Mouse (Mus musculus): ENCODE measurements around the gene Ubr3. TPM values are rescaled to one million over a fixed set of nuclear protein-coding genes. Genes with fewer than 3 reads are reported as not detected.
A peak's percentile ranks its signal among the peaks of the same experiment; 100 is the strongest.

Gene Ubr3
- polyA plus RNA-seq, 1 experiment = 38.7 TPM

- Histone ChIP-seq H3K4me3 (ENCODE audit: insufficient read depth, low read length) (no peak overlapping the region), H3K4me1 (ENCODE audit: control insufficient read depth, insufficient read depth, low read length) (no peaks in the 10 kb centered on the region), H3K27ac (ENCODE audit: insufficient read depth, low read depth, low read length) (no peak overlapping the region)
- TF ChIP-seq CTCF (IDR thresholded peaks at IDR 0.05; ENCODE audit: low read depth, low read length) (no peak), POLR2A (IDR thresholded peaks at IDR 0.05; ENCODE audit: borderline replicate concordance, low read depth, low read length) (no peak)
These were observed 109.4 kb downstream of the Ubr3 start for GRCm38 (mm10) chr2:70006492-70006891.

DNA sequence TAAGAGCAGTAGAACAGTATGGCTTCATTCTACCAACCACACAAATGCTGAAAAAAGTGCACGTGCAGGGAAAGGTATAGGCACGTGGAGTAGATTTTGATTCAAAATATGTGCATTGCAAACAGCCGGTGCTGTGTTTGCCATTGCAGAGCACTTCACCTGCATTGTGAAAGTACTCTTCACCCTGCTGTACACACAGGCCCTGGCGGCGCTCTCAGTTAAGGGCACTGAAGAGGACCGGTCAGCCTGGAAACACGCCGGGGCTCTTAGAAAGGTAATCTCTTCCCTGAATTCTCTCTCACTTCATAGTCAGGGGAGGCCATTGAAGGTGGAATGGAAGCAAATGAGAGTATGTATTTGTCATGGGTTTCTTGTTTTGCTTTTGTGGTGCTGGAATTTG, 115.9 kb downstream of the Ubr3 start:
- H3K27ac ChIP-seq (ENCODE audit: insufficient read depth, low read depth, low read length) = no peak overlapping the region
- H3K4me1 ChIP-seq (ENCODE audit: control insufficient read depth, insufficient read depth, low read length) = no peaks in the 10 kb centered on the region
- TF ChIP-seq CTCF (IDR thresholded peaks at IDR 0.05; ENCODE audit: low read depth, low read length) (no peak), POLR2A (IDR thresholded peaks at IDR 0.05; ENCODE audit: borderline replicate concordance, low read depth, low read length) (no peak)
- no peak overlapping the region for H3K4me3 ChIP-seq (ENCODE audit: insufficient read depth, low read length)

DNA sequence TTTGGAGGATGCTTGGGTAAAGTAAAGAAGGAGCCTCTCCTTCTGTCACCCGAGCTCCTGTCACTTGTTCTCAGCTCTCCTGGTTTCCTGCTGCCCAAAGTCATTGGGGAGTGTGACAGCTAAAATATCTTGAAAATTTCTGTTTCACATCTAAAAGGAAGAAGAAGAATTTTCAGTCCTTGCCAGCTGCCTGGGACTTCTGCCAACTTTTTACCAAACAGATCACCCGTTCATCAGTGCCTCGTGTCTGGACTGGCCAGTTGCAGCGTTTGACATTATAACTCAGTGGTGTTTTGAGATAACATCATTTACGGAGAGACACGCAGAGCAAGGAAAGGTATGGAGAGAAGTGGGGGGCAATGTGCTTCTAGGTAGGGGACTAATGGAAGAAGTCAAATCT, 121.2 kb downstream of the Ubr3 start:
- Histone ChIP-seq H3K4me1 (ENCODE audit: control insufficient read depth, insufficient read depth, low read length) (no peaks in the 10 kb centered on the region), H3K4me3 (ENCODE audit: insufficient read depth, low read length) (no peak overlapping the region), H3K27ac (ENCODE audit: insufficient read depth, low read depth, low read length) (no peak overlapping the region)
- no peak for TF ChIP-seq CTCF (IDR thresholded peaks at IDR 0.05; ENCODE audit: low read depth, low read length)
- TF ChIP-seq POLR2A (IDR thresholded peaks at IDR 0.05; ENCODE audit: borderline replicate concordance, low read depth, low read length) = no peak

GRCm38 (mm10) chr2:70024454-70024853, 127.4 kb downstream of the Ubr3 start:
- Histone ChIP-seq H3K4me3 (ENCODE audit: insufficient read depth, low read length) (no peak overlapping the region), H3K4me1 (ENCODE audit: control insufficient read depth, insufficient read depth, low read length) (no peaks in the 10 kb centered on the region), H3K27ac (ENCODE audit: insufficient read depth, low read depth, low read length) (no peak overlapping the region)
- no peak for TF ChIP-seq POLR2A (IDR thresholded peaks at IDR 0.05; ENCODE audit: borderline replicate concordance, low read depth, low read length)

DNA sequence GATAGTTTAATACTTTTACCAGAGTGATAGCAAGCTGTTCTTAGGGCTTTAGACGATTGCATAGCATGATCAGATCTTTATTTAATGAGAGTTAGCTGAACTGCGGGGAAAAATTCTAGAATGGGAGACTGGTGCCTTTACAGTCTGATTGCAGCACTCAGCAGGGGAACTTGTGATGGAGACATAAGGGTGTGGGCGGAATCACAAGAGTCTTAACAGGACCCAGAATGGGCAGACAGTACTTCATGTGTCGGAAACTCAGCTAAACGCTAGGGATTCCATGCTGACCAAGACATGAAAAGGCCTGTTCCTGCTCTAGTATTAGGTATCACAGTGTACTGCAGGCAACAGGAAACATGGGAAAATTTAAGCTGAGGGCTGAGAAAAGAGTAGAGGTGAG, 128.7 kb downstream of the Ubr3 start:
- TF ChIP-seq CTCF (IDR thresholded peaks at IDR 0.05; ENCODE audit: low read depth, low read length) (no peak), POLR2A (IDR thresholded peaks at IDR 0.05; ENCODE audit: borderline replicate concordance, low read depth, low read length) (no peak)
- H3K27ac ChIP-seq (ENCODE audit: insufficient read depth, low read depth, low read length) = no peak overlapping the region
- H3K4me1 ChIP-seq (ENCODE audit: control insufficient read depth, insufficient read depth, low read length) = no peaks in the 10 kb centered on the region
- no peak overlapping the region for H3K4me3 ChIP-seq (ENCODE audit: insufficient read depth, low read length)

DNA sequence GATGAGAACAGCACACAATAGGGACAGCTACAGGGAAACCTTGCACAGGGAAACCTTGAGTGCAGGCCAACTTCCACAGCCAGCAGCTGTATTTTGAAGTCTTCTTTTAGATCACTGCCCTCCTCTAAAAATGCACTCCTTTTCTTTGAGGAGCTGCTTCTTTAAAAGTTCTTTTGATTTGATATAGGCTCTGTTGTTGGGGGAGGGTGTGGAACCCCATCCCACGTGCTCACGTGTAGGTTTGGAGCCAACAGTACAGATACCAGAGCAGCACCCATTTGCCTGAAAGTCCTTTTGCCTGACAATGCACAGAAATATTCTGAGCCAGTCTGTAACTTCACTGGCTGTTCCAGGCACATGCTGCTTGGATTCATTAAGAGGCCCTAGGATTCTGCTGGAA, 134.4 kb downstream of the Ubr3 start:
- no peak for TF ChIP-seq CTCF (IDR thresholded peaks at IDR 0.05; ENCODE audit: low read depth, low read length)
- TF ChIP-seq POLR2A (IDR thresholded peaks at IDR 0.05; ENCODE audit: borderline replicate concordance, low read depth, low read length) = no peak
- H3K27ac ChIP-seq (ENCODE audit: insufficient read depth, low read depth, low read length) = no peak overlapping the region
- H3K4me3 ChIP-seq (ENCODE audit: insufficient read depth, low read length) = no peak overlapping the region
- no peaks in the 10 kb centered on the region for H3K4me1 ChIP-seq (ENCODE audit: control insufficient read depth, insufficient read depth, low read length)

DNA sequence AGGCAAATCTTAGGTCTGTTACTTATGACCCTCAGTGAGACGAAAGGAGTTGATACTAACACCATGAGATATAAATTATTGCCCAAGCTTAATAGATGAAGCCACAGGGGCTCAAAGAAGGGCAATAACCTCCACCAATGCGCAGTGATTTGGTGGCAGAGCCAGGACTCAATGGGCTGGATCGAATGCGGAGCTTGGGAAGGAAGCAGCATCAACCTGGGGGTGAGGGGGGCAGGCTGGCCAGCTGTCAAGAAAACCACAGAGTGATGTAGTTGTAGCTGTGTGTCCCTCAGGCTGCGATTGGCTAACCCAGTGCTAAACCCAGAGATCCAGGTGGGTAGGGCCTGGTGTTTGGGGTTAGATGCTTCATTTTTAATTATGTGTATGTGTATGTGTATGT, 137.8 kb downstream of the Ubr3 start:
- Histone ChIP-seq H3K4me1 (ENCODE audit: control insufficient read depth, insufficient read depth, low read length) (no peaks in the 10 kb centered on the region), H3K4me3 (ENCODE audit: insufficient read depth, low read length) (no peak overlapping the region), H3K27ac (ENCODE audit: insufficient read depth, low read depth, low read length) (no peak overlapping the region)
- TF ChIP-seq POLR2A (IDR thresholded peaks at IDR 0.05; ENCODE audit: borderline replicate concordance, low read depth, low read length) (no peak), CTCF (IDR thresholded peaks at IDR 0.05; ENCODE audit: low read depth, low read length) (no peak)

DNA sequence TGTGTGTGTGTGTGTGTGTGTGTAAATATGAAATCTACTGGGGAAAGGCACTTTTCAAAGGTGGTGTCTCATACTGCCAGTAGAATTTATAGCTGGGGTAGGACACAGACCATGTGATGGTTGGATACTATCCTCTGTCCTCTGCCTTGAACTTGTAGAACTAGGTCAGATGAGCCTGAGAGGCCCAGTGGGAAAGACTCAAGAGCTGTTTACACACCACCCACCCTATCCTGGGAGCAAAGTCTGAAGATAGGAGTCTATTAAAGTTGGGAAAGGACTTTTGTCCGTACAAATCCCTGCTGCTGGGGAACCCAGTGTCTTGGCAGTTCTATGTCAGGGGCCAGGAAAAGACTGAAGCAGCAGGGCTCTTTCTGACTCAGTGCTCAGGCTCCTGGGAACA, 138.3 kb downstream of the Ubr3 start:
- Histone ChIP-seq H3K27ac (ENCODE audit: insufficient read depth, low read depth, low read length) (no peak overlapping the region), H3K4me3 (ENCODE audit: insufficient read depth, low read length) (no peak overlapping the region), H3K4me1 (ENCODE audit: control insufficient read depth, insufficient read depth, low read length) (no peaks in the 10 kb centered on the region)
- TF ChIP-seq POLR2A (IDR thresholded peaks at IDR 0.05; ENCODE audit: borderline replicate concordance, low read depth, low read length) (no peak), CTCF (IDR thresholded peaks at IDR 0.05; ENCODE audit: low read depth, low read length) (no peak)

GRCm38 (mm10) chr2:70037221-70037620, 140.2 kb downstream of the Ubr3 start:
- Histone ChIP-seq H3K4me1 (ENCODE audit: control insufficient read depth, insufficient read depth, low read length) (no peaks in the 10 kb centered on the region), H3K27ac (ENCODE audit: insufficient read depth, low read depth, low read length) (no peak overlapping the region), H3K4me3 (ENCODE audit: insufficient read depth, low read length) (no peak overlapping the region)
- TF ChIP-seq CTCF (IDR thresholded peaks at IDR 0.05; ENCODE audit: low read depth, low read length) (peak; percentile 70), POLR2A (IDR thresholded peaks at IDR 0.05; ENCODE audit: borderline replicate concordance, low read depth, low read length) (no peak)

DNA sequence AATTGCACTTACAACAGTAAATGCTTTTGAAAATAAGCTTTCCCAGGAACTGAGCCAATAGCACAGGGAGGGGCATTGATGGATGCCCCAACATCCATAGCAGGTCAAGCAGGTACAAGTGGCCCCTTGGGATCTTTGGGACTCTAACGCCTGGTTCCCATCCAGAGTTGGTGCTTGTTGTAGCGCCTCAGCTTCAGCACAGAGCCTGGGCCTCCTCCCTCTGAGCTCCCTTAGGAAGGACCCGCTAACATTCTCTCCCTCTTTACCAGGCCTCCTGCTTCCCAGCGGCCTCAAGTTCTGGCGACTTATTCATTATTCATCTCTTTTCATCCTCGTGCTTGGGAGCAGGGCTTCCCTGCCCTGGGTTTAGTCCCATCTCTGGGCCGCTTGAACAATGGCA, 141.7 kb downstream of the Ubr3 start, which contains the start of gene Myo3b:
Gene Myo3b (plus strand): TSS at position 375 of the 400 bp plus-strand sequence.
- Histone ChIP-seq H3K4me1 (ENCODE audit: control insufficient read depth, insufficient read depth, low read length) (no peaks in the 10 kb centered on the region), H3K27ac (ENCODE audit: insufficient read depth, low read depth, low read length) (no peak within 1 kb of the TSS), H3K4me3 (ENCODE audit: insufficient read depth, low read length) (no peak within 1 kb of the TSS)
- no peak for TF ChIP-seq POLR2A (IDR thresholded peaks at IDR 0.05; ENCODE audit: borderline replicate concordance, low read depth, low read length)
- no peak for TF ChIP-seq CTCF (IDR thresholded peaks at IDR 0.05; ENCODE audit: low read depth, low read length)

- Histone ChIP-seq H3K27ac (ENCODE audit: insufficient read depth, low read depth, low read length) (no peak overlapping the region), H3K4me3 (ENCODE audit: insufficient read depth, low read length) (no peak overlapping the region), H3K4me1 (ENCODE audit: control insufficient read depth, insufficient read depth, low read length) (peaks cover 10% of the 10 kb centered on the region)
- TF ChIP-seq POLR2A (IDR thresholded peaks at IDR 0.05; ENCODE audit: borderline replicate concordance, low read depth, low read length) = no peak
- TF ChIP-seq CTCF (IDR thresholded peaks at IDR 0.05; ENCODE audit: low read depth, low read length) = no peak
These were observed 147.4 kb downstream of the Ubr3 start for GRCm38 (mm10) chr2:70044466-70044865.
